Mouse (Mus musculus): Measurements from ENCODE around the gene Ptprr. TPM values are rescaled to one million over a fixed set of nuclear protein-coding genes. Genes with fewer than 3 reads are reported as not detected.

The Ptprr gene
- polyA plus RNA-seq, 1 experiment from 2014 or later, result 8.4 TPM

DNA sequence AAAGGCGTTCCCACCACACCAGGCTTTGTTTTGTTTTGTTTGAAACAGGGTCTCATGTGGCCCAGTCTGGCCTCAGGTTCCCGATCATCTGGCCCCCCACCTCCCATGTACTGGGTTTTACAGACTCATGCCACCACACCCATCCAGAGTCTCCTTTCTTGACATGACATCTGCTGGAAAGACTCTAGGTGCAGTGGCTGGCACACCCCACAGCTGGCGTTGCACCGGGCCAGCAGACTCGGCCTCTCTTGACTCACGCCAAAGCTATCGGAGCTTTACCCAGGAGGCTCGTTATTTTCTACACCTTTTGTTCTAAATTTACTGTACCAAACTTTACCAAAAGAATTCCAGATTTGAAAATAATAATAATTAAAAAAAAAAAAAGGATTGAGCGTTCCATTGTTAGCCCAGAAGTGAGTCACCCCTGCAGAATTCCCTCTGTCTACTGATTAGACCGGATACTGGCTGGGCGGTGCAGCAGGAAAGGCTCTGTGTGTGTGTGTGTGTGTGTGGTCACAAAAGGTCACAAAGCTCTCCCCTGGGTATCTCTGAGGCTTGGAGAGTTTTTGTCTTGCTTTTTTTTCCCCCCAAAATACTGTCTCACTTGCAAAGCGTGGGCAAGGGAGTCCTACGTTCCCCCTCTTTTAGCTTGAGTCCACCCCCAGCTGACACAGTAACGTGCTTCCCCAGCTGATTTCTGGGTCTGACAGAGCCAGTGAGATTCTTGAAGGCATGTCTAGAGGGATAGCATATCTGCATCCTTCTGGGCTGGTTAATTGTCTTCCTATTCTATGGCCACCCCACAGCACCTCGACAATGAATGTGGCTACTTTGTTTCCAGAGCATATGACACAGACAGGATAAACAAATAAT lies 248.8 kb downstream of the Ptprr start:
- 62% methylated on average over 15 of the region's 15 CpGs for WGBS
- ATAC-seq (ENCODE audit: low FRiP score, low TSS enrichment) (peak; percentile 79), DNase-seq (ENCODE audit: low spot score) (peak; percentile 35)
- Histone ChIP-seq H3K27me3 (ENCODE audit: control insufficient read depth, insufficient read depth, low read length) (no peaks in the 10 kb centered on the region), H3K4me3 (ENCODE audit: low read depth, low read length) (no peak overlapping the region), H3K4me1 (replicated peaks; ENCODE audit: control insufficient read depth, insufficient read depth) (no peaks in the 10 kb centered on the region), H3K9ac (ENCODE audit: low read length) (no peak overlapping the region), H3K36me3 (ENCODE audit: control insufficient read depth, insufficient read depth, low read length) (no peaks in the 10 kb centered on the region), H3K4me2 (replicated peaks; ENCODE audit: low read depth) (no peak overlapping the region), H3K27ac (replicated peaks) (0 out of 2 replicates have a peak overlapping the region, but pooled peaks have one; percentile 13), H3K9me3 (ENCODE audit: control insufficient read depth, low read length) (no peaks in the 10 kb centered on the region)
- no peak for TF ChIP-seq EP300 (optimal IDR thresholded peaks at IDR 0.05)
- 0 out of 2 replicates have a peak, but pooled peaks have one; percentile 1 for TF ChIP-seq CTCF (IDR thresholded peaks at IDR 0.05; ENCODE audit: low read depth)

DNA sequence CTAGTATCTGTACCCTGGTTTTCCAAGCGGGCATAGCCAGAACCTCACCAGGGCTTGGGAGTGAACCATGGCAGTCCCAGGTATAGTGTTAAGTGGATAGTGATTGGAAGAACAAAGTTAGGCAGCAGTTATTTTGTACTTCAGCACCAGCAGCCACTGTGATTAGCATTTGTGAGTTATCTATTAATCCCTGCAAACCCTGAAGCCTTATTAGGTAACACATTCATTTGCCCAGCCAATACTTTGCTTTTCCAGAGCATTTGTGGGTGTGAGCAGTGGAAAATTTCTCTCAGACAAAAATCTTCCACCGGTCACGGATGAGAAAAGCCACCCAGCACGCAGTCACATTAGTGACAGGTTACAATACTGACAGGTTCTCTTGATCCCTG lies 249.4 kb downstream of the Ptprr start:
- H3K4me1 ChIP-seq (replicated peaks; ENCODE audit: control insufficient read depth, insufficient read depth), result no peaks in the 10 kb centered on the region
- H3K4me2 ChIP-seq (replicated peaks; ENCODE audit: low read depth), result no peak overlapping the region
- no peak overlapping the region for H3K4me3 ChIP-seq (ENCODE audit: low read depth, low read length)
- TF ChIP-seq EP300 (optimal IDR thresholded peaks at IDR 0.05) (no peak), CTCF (IDR thresholded peaks at IDR 0.05; ENCODE audit: low read depth) (no peak)
- no peaks in the 10 kb centered on the region for H3K27me3 ChIP-seq (ENCODE audit: control insufficient read depth, insufficient read depth, low read length)
- ATAC-seq (ENCODE audit: low FRiP score, low TSS enrichment) (no peak), DNase-seq (ENCODE audit: low spot score) (no peak)
- no peak overlapping the region for H3K9ac ChIP-seq (ENCODE audit: low read length)
- H3K27ac ChIP-seq (replicated peaks), result no peak overlapping the region
- no peaks in the 10 kb centered on the region for H3K36me3 ChIP-seq (ENCODE audit: control insufficient read depth, insufficient read depth, low read length)
- WGBS, result 61% methylated on average over 4 of the region's 4 CpGs
- no peaks in the 10 kb centered on the region for H3K9me3 ChIP-seq (ENCODE audit: control insufficient read depth, low read length)

DNA sequence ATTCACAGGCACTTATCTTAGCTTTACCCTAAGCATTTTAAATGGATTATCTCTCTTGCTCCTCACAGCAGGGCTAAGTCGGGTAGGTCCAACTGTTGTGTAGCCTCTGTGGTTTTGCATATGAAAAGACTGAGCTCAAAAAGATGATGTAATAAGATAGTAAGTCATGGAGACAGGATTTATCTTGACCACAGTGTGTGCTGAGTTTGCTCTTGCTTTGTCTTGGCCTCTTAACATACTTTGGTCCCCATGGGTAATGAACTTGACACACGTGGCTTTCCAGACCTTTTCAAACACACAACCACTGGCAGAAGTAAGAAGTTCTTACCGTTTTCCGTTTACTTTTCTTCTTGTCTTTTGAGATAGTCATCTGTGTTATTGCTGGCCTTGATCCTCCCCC lies 250.3 kb downstream of the Ptprr start:
- DNase-seq (ENCODE audit: low spot score) (no peak), ATAC-seq (ENCODE audit: low FRiP score, low TSS enrichment) (no peak)
- Histone ChIP-seq H3K27me3 (ENCODE audit: control insufficient read depth, insufficient read depth, low read length) (no peaks in the 10 kb centered on the region), H3K4me2 (replicated peaks; ENCODE audit: low read depth) (no peak overlapping the region), H3K4me1 (replicated peaks; ENCODE audit: control insufficient read depth, insufficient read depth) (no peaks in the 10 kb centered on the region), H3K36me3 (ENCODE audit: control insufficient read depth, insufficient read depth, low read length) (no peaks in the 10 kb centered on the region), H3K9ac (ENCODE audit: low read length) (no peak overlapping the region), H3K4me3 (ENCODE audit: low read depth, low read length) (no peak overlapping the region), H3K9me3 (ENCODE audit: control insufficient read depth, low read length) (no peaks in the 10 kb centered on the region), H3K27ac (replicated peaks) (no peak overlapping the region)
- 38% methylated on average over 4 of the region's 4 CpGs for WGBS
- no peak for TF ChIP-seq EP300 (optimal IDR thresholded peaks at IDR 0.05)
- no peak for TF ChIP-seq CTCF (IDR thresholded peaks at IDR 0.05; ENCODE audit: low read depth)

GRCm38 (mm10) chr10:116270646-116271469 lies 252.8 kb downstream of the Ptprr start:
- 71% methylated on average over 12 of the region's 12 CpGs for WGBS
- no peak for DNase-seq (ENCODE audit: low spot score)
- no peaks in the 10 kb centered on the region for H3K27me3 ChIP-seq (ENCODE audit: control insufficient read depth, insufficient read depth, low read length)
- H3K9ac ChIP-seq (ENCODE audit: low read length), result no peak overlapping the region
- no peak overlapping the region for H3K27ac ChIP-seq (replicated peaks)
- H3K4me1 ChIP-seq (replicated peaks; ENCODE audit: control insufficient read depth, insufficient read depth), result no peaks in the 10 kb centered on the region
- H3K9me3 ChIP-seq (ENCODE audit: control insufficient read depth, low read length), result no peaks in the 10 kb centered on the region
- no peak overlapping the region for H3K4me2 ChIP-seq (replicated peaks; ENCODE audit: low read depth)
- no peak for ATAC-seq (ENCODE audit: low FRiP score, low TSS enrichment)
- H3K36me3 ChIP-seq (ENCODE audit: control insufficient read depth, insufficient read depth, low read length), result no peaks in the 10 kb centered on the region
- no peak overlapping the region for H3K4me3 ChIP-seq (ENCODE audit: low read depth, low read length)
- TF ChIP-seq EP300 (optimal IDR thresholded peaks at IDR 0.05) (no peak), CTCF (IDR thresholded peaks at IDR 0.05; ENCODE audit: low read depth) (no peak)

- Histone ChIP-seq H3K4me1 (replicated peaks; ENCODE audit: control insufficient read depth, insufficient read depth) (no peaks in the 10 kb centered on the region), H3K36me3 (ENCODE audit: control insufficient read depth, insufficient read depth, low read length) (no peaks in the 10 kb centered on the region), H3K27me3 (ENCODE audit: control insufficient read depth, insufficient read depth, low read length) (no peaks in the 10 kb centered on the region), H3K4me3 (ENCODE audit: low read depth, low read length) (no peak overlapping the region), H3K9ac (ENCODE audit: low read length) (no peak overlapping the region), H3K9me3 (ENCODE audit: control insufficient read depth, low read length) (no peaks in the 10 kb centered on the region), H3K27ac (replicated peaks) (no peak overlapping the region), H3K4me2 (replicated peaks; ENCODE audit: low read depth) (no peak overlapping the region)
- 81% methylated on average over 10 of the region's 10 CpGs for WGBS
- DNase-seq (ENCODE audit: low spot score) (no peak), ATAC-seq (ENCODE audit: low FRiP score, low TSS enrichment) (no peak)
- TF ChIP-seq EP300 (optimal IDR thresholded peaks at IDR 0.05), result no peak
- TF ChIP-seq CTCF (IDR thresholded peaks at IDR 0.05; ENCODE audit: low read depth), result no peak
Observed at GRCm38 (mm10) chr10:116271470-116271915, 253.5 kb downstream of the Ptprr start.
